Mouse (Mus musculus) right cerebral cortex, postnatal 36 days (tissue): Measurements from ENCODE around the gene Spef1.
"Not testable (repeated sequence)": the region's sequence is repeated elsewhere in the genome, so short reads cannot be mapped to it uniquely, and the experiment has no call there.

Source experiments
- DNase-seq, 2 experiments: peaks; one replicate each; pipeline ENCODE4 v3.0.0; 2022; ENCODE audit warnings: low spot score in 2 of 2, mixed read lengths in 1 of 2

The Spef1 gene

GRCm38 (mm10) chr2:131186771-131187601 is at the start of gene Spef1, which contains the start of gene Cdc25b:
Spef1 (minus strand) TSS chr2:131187282.
Cdc25b (plus strand) TSS chr2:131186949.
- peak; percentile 77 to 81 for DNase-seq

GRCm38 (mm10) chr2:131234970-131235635 is 48.0 kb upstream of the Spef1 start:
- no peak for DNase-seq

DNA sequence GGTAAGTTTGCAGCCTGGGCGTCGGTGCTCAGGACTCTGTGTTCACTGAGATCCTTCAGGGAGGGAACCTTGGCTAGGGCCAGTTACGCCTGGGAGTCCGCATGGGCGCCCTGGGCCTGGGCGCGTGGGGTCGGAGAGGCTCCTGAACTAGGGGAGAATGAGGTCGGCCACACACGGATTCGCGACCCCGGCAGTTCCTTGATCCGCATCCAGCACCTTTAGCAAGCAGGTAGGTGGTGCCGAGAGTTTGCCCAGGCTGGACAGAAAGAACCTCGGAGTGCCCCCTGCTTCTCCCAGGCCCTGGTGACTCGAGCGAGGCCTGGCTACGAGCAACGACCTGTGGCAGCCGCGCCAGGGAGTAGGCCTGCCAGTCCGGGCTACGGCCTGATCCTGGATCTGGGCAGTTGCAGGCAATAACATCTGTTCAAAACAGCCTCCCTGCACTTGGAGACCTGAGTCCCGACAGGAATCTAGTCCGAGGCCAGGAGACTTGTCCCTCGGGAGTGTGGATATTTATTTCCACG is 47.1 kb upstream of the Spef1 start:
- DNase-seq, result no peak

- peak; percentile 92 to 93 for DNase-seq
Measured at GRCm38 (mm10) chr2:131233307-131234126, 46.4 kb upstream of the Spef1 start, which contains the start of gene Mavs. Mavs (plus strand) TSS chr2:131234063.

- no peak for DNase-seq
Measured at GRCm38 (mm10) chr2:131232558-131232957, 45.5 kb upstream of the Spef1 start.

DNA sequence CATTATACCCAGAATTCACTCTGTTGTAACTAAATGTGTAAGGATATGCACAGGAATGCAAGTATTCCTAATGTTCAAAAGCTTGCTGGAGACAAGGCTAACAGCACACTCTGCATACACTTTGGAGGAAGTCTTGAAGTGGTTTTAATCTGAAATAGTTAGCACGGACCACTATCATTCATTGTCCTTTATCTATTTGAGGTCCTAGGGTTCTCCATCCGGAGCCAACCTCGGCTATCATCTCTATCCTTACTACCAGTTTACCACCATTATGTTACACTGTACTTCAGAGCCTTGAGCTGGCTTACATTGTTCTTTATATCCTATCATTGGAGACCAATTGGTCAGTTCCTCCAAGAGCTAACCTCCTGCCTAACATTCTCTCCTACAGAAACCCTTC is 40.2 kb upstream of the Spef1 start:
- no peak for DNase-seq

- DNase-seq, result not testable (repeated sequence)
Measured at GRCm38 (mm10) chr2:131226669-131227068, 39.6 kb upstream of the Spef1 start.

DNA sequence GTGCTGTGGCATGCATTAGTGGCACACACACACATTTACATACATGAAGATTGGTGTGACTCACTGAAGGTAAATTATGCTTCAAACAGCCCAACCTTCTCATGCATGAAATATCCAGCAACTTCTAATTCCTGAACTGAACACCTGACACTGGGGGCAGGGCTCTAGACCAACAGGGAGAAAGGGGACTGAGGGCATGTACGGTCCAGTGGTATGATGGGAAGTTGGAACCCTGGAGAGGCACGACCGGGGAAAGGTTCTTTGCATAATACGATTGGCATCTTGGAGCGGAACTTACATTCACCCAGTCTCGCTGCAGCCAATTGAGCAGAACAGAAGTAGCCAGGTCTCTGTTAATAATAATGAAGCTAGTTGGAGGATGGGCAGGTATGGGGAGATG is 38.1 kb upstream of the Spef1 start:
- DNase-seq, result no peak

GRCm38 (mm10) chr2:131223569-131223968 is 36.5 kb upstream of the Spef1 start:
- DNase-seq, result no peak

GRCm38 (mm10) chr2:131222562-131222961 is 35.5 kb upstream of the Spef1 start:
- no peak for DNase-seq

DNA sequence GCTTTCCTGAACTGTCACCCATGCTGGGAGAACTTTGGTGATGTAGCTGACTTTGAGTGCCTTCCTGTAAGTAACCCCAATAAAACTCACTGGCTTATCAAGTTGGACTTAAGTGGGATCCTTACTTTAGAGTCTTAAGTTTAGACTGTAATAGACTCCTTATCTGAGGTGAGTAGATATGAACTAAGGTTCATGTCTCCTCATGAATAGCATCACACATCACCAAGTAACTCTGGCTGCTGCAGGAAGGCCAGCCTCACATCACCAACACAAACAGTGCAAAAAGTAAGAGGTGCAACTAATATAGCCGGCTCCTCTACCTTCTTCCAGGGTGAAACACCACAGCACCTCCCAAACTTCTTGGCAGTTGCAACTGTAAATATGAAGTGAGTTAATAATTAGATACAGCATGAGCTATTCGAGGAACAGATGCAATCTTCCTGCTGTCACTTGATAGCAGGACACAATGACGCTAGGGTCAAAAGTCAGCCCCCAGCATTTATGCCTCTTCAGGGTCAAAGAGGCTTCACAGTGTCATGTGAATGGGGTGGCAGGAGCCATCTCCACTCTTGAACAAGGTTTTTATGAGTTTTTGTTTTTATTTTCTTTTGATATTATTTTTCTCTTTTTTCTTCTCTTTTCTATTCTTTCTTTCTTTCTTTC is 34.9 kb upstream of the Spef1 start:
- DNase-seq, result no peak

DNA sequence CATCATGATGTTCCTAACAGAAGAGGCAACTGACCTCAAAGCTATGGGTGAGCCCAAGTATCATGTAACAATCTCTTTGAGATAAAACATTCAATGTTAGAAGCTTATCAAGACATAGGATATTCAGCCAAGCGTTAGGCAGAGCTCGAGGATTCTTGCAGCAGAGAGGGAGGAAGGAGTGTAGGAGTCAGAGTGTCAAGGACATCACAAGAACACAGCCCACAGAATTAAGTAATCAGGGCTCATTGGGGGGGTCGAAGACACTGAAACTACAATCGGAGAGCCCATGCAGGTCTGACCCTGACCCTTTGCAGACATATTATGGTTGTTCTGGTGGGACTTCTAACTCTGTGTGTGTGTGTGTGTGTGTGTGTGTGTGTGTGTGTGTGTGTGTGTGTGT is 32.9 kb upstream of the Spef1 start:
- no peak for DNase-seq

DNA sequence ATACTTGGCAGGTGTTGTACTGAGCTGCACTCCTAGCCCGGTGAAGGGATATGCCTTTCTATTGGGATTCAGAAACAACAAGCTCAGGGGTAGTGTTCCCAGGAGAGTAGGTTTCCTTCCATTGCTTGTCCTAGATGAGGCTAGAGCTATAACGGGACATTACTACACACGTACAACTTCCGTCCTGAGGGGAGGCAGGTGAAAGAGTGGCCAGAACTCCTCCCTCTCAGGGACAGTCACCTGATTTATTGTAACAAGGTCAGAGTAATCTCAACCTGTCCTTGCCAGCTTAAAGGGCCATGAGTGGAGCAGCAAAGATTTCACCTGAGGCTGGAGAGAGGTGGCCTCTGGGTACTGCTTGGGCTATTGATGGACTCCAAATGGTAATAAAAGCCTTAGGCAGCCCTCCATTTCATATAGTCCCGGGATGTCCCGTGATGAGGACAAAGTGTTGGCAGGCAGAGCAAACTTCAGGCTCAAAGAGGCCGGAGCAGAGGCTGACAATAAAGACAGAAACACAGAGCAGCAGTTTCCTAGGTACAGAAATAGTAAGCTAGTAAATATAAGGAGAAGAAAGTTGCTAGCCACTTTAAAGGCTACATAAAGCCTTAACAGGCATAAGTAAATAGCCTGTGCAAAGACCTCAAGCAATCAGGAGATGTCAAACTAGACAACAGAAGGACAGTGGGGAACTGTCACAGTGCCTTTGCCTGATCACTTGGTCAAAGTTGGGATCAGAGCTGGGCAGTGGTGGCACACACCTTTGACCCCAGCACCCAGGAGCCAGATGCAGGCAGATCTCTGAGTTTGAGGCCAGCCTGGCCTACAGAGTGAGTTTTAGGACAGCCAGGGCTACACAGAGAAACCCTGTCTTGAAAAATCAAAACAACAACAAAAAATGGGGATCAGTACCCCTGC is 29.1 kb upstream of the Spef1 start:
- DNase-seq, result no peak

- no peak for DNase-seq
Measured at GRCm38 (mm10) chr2:131213773-131214172, 26.7 kb upstream of the Spef1 start.

- no peak for DNase-seq
Measured at GRCm38 (mm10) chr2:131211026-131211615, 24.0 kb upstream of the Spef1 start.

GRCm38 (mm10) chr2:131209969-131210792 is 23.1 kb upstream of the Spef1 start:
- DNase-seq, result peak; percentile 93

DNA sequence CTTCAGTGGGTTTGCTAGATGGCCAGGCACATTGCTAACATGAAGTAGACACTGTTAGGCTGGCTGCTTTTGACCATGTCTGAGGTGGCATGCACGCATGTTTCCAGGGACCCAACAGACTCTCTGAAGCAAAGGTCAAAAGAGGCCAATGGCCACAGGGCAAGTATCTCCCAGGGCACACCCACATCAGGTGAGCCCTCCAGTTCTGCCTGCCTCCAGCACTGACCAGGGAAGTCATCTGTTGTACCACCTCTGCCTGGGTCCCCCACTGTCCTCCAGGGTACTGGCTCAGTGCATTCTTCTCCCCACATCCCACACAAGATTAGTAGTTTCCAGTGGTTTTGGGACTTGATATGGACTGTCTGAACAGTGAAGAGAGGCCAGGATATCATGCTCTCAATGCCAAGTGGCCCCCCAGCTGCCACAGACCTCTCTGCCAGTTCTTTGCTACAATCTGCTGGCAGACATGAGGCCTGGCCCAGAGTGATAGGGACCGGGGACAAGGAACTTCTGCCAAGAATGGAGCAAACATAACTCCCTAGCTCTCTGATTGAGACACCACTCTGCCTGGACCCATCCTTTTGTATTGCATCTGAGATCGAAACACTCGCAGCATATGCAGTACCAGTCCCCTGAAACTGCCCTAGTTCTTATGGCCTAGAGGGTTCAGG is 22.2 kb upstream of the Spef1 start:
- DNase-seq, result no peak

DNA sequence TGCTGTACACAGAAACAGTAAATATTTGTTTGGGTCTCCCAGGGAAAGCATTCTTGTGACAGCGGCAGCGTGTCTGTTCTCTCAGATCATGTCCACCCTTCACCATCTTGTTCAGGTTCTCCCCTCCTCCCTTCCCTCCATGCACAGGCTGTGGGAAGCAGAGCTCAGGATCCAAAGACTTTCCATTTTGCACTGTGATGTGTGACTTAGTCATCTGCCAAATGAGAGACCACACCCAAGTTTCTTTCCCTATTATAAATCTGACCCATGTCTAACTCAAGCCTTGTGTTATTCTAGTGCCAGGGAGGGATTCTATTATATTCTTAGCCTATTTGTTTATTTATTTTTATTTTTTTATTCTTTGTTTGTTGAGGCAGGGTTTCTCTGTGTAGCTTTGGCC is 21.3 kb upstream of the Spef1 start:
- DNase-seq, result no peak
